ENCODE assay signal across 24 mouse cellular contexts in the genomic region with DNA sequence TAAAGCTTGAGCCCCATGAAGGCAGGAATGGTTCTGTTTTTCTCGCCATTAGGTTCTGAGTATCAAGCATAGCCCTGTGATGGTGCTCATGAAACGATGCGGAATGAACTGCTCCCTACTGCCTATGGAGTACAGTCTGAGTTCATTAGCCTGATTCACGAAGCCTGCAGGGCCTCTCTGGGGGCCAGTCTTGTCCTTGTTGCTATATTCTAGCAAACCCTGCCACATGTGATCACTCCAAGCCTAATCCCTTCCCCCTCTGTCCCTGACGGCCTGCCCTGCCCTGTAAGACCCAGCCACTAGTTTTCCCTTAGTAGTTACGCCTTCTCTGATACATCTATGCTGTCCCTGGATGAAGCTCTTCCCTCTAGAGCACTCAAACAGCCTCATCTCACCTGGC. TPM values are rescaled to one million over a fixed set of nuclear protein-coding genes. Genes with fewer than 3 reads are reported as not detected.
DNase-seq lines count a peak whose midpoint lies in the region; ATAC-seq lines count a peak whose summit lies in the region.
"Had no signal": no experiment of that assay in that cellular context is flagged by ENCODE, and none has a peak within 500 bp of the region (broad histone marks: within the 10 kb centered on the region; RNA-seq: fewer than 3 reads in every experiment).

No protein-coding gene starts in this region.

- H3K9ac ChIP-seq in heart, embryonic 15.5 days: no peak overlapping the region
- no peak overlapping the region for H3K9ac ChIP-seq in embryonic facial prominence, embryonic 15.5 days
- H3K9ac ChIP-seq in hindbrain, embryonic 16.5 days (ENCODE audit: low read depth, low read length): no peak overlapping the region
- no peak overlapping the region for H3K9ac ChIP-seq in forebrain, embryonic 14.5 days (ENCODE audit: low read length)
- H3K9ac ChIP-seq: forebrain, embryonic 15.5 days; liver, embryonic 12.5 days; liver, postnatal 0 days had no signal

- no peak overlapping the region for H3K4me3 ChIP-seq in heart, embryonic 15.5 days
- no peak overlapping the region for H3K4me3 ChIP-seq in embryonic facial prominence, embryonic 15.5 days (replicated peaks)
- no peak overlapping the region for H3K4me3 ChIP-seq in hindbrain, embryonic 16.5 days (ENCODE audit: low read length)
- H3K4me3 ChIP-seq in forebrain, embryonic 14.5 days (ENCODE audit: low read depth, low read length): no peak overlapping the region
- H3K4me3 ChIP-seq: forebrain, embryonic 15.5 days; heart, adult 2 months; layer of hippocampus, adult 2 months; left cerebral cortex, adult 2 months; liver, embryonic 12.5 days had no signal

- no peak overlapping the region for H3K4me2 ChIP-seq in heart, embryonic 15.5 days
- no peak overlapping the region for H3K4me2 ChIP-seq in embryonic facial prominence, embryonic 15.5 days (replicated peaks)
- no peak overlapping the region for H3K4me2 ChIP-seq in hindbrain, embryonic 16.5 days (ENCODE audit: low read length)
- no peak overlapping the region for H3K4me2 ChIP-seq in forebrain, embryonic 14.5 days (ENCODE audit: low read length)
- H3K4me2 ChIP-seq: forebrain, embryonic 15.5 days; liver, embryonic 12.5 days; midbrain, embryonic 11.5 days had no signal

- peaks cover 42% of the 10 kb centered on the region for H3K4me1 ChIP-seq in heart, embryonic 15.5 days (replicated peaks)
- H3K4me1 ChIP-seq in embryonic facial prominence, embryonic 15.5 days: peaks cover 11% of the 10 kb centered on the region; the same call in 1 of the 2 replicates
- H3K4me1 ChIP-seq in hindbrain, embryonic 16.5 days (ENCODE audit: control insufficient read depth, insufficient read depth, low read depth, low read length): peaks cover 22% of the 10 kb centered on the region
- peaks cover 13% of the 10 kb centered on the region for H3K4me1 ChIP-seq in forebrain, embryonic 14.5 days (ENCODE audit: control insufficient read depth, insufficient read depth, low read length)
- H3K4me1 ChIP-seq: liver, embryonic 12.5 days had no signal

- ATAC-seq in heart, embryonic 15.5 days (replicated peaks; ENCODE audit: insufficient number of reproducible peaks, insufficient read depth, low FRiP score, low read depth): 0 out of 2 replicates have a peak, but pooled peaks have one; percentile 29
- ATAC-seq in embryonic facial prominence, embryonic 15.5 days (ENCODE audit: insufficient number of reproducible peaks, low FRiP score, low TSS enrichment, low read depth): 0 out of 2 replicates have a peak, but pooled peaks have one; percentile 39
- ATAC-seq in hindbrain, embryonic 16.5 days: no peak
- ATAC-seq in forebrain, embryonic 14.5 days: no peak
- ATAC-seq: CD4-positive, CD25-positive, alpha-beta regulatory T cell, adult 4 months; forebrain, embryonic 15.5 days; intestine, postnatal 0 days; liver, embryonic 12.5 days; liver, postnatal 0 days had no signal

- no peaks in the 10 kb centered on the region for H3K27me3 ChIP-seq in heart, embryonic 15.5 days
- no peaks in the 10 kb centered on the region for H3K27me3 ChIP-seq in embryonic facial prominence, embryonic 15.5 days
- no peaks in the 10 kb centered on the region for H3K27me3 ChIP-seq in hindbrain, embryonic 16.5 days (replicated peaks; ENCODE audit: control insufficient read depth, insufficient read depth, low read length)
- H3K27me3 ChIP-seq in forebrain, embryonic 14.5 days (replicated peaks; ENCODE audit: control insufficient read depth, insufficient read depth, low read length): no peaks in the 10 kb centered on the region
- H3K27me3 ChIP-seq: forebrain, embryonic 15.5 days; liver, embryonic 12.5 days had no signal

- H3K27ac ChIP-seq in heart, embryonic 15.5 days: no peak overlapping the region; the same call in 1 of the 2 replicates
- H3K27ac ChIP-seq in embryonic facial prominence, embryonic 15.5 days (replicated peaks): no peak overlapping the region
- peak overlapping the region; percentile 14; the same call in 1 of the 2 replicates for H3K27ac ChIP-seq in hindbrain, embryonic 16.5 days (ENCODE audit: low read depth, low read length)
- no peak overlapping the region for H3K27ac ChIP-seq in forebrain, embryonic 14.5 days (ENCODE audit: low read depth, low read length)
- H3K27ac ChIP-seq: forebrain, embryonic 15.5 days; heart, adult 2 months; layer of hippocampus, adult 2 months; left cerebral cortex, adult 2 months; liver, embryonic 12.5 days had no signal

- no peaks in the 10 kb centered on the region for H3K9me3 ChIP-seq in heart, embryonic 15.5 days (replicated peaks)
- 0 out of 2 replicates have a peak, but pooled peaks cover 3% of the 10 kb centered on the region for H3K9me3 ChIP-seq in embryonic facial prominence, embryonic 15.5 days (replicated peaks)
- no peaks in the 10 kb centered on the region for H3K9me3 ChIP-seq in hindbrain, embryonic 16.5 days (ENCODE audit: control insufficient read depth, low read length)
- no peaks in the 10 kb centered on the region for H3K9me3 ChIP-seq in forebrain, embryonic 14.5 days (replicated peaks; ENCODE audit: control insufficient read depth, low read length)
- H3K9me3 ChIP-seq: forebrain, embryonic 15.5 days; liver, embryonic 12.5 days had no signal

- peaks cover 36% of the 10 kb centered on the region for H3K36me3 ChIP-seq in heart, embryonic 15.5 days
- peaks cover 21% of the 10 kb centered on the region for H3K36me3 ChIP-seq in embryonic facial prominence, embryonic 15.5 days
- H3K36me3 ChIP-seq in hindbrain, embryonic 16.5 days (ENCODE audit: control insufficient read depth, insufficient read depth, low read length): peaks cover 5% of the 10 kb centered on the region
- H3K36me3 ChIP-seq in forebrain, embryonic 14.5 days (ENCODE audit: control insufficient read depth, insufficient read depth, low read length): 0 out of 2 replicates have a peak, but pooled peaks cover 5% of the 10 kb centered on the region

- 74% methylated on average over 6 of the region's 6 CpGs for WGBS in heart, embryonic 15.5 days
- WGBS in embryonic facial prominence, embryonic 15.5 days: 63% methylated on average over 6 of the region's 6 CpGs
- 50% methylated on average over 6 of the region's 6 CpGs for WGBS in hindbrain, embryonic 16.5 days
- 60% methylated on average over 6 of the region's 6 CpGs for WGBS in forebrain, embryonic 14.5 days

- no peak for DNase-seq in heart, adult 11 months
- peak; percentile 78 for DNase-seq in retina, embryonic 14.5 days (ENCODE audit: low spot score)
- DNase-seq in forebrain, embryonic 14.5 days (ENCODE audit: low spot score): no peak
- DNase-seq in cerebellum, postnatal 10 days: no peak
- DNase-seq: adrenal gland, postnatal 14 days; cerebellum, adult 11 months; cerebellum, adult 9-10 months; gastrocnemius, postnatal 25 days; heart, adult 2 months; kidney, postnatal 36 days; liver, postnatal 0 days; lung, postnatal 36 days; thymus, adult 2 months; thymus, postnatal 36 days had no signal

RNA-seq across cellular contexts. Expression of a gene that starts 26.0 kb away (rescaled TPM):
- polyA plus RNA-seq in heart, embryonic 15.5 days (2015; fragmentation: Nextera tagmentation; extraction: Ambion mirVana): 51.8 and 67.7 TPM in 2 replicates
- polyA plus RNA-seq in embryonic facial prominence, embryonic 15.5 days (2015; fragmentation: Nextera tagmentation; extraction: Ambion mirVana): 48.3 and 52.1 TPM in 2 replicates
- polyA plus RNA-seq in hindbrain, embryonic 16.5 days (2015; fragmentation: Nextera tagmentation; extraction: Ambion mirVana): 182 and 183 TPM in 2 replicates
- polyA plus RNA-seq in forebrain, embryonic 14.5 days (2014; fragmentation: Nextera tagmentation; extraction: Ambion mirVana): 19.2 and 20.1 TPM in 2 replicates

Comparison
In these comparisons a context has a peak if more than half of its experiments do, and no peak if none do; other contexts are left out.
1. ATAC-seq: peak in heart, embryonic 15.5 days (single experiment) and embryonic facial prominence, embryonic 15.5 days (single experiment); none in hindbrain, embryonic 16.5 days (single experiment) and forebrain, embryonic 14.5 days (single experiment).